ENCODE assay signal across 12 mouse cellular contexts in genomic region chr14:62456239-62456747, GRCm38 (mm10). TPM values are rescaled to one million over a fixed set of nuclear protein-coding genes. Genes with fewer than 3 reads are reported as not detected.
A peak's percentile ranks its signal among the peaks of the same experiment; 100 is the strongest.
DNase-seq lines count a peak whose midpoint lies in the region; ATAC-seq and TF ChIP-seq lines count a peak whose summit lies in the region.
"Had no signal": no experiment of that assay in that cellular context is flagged by ENCODE, and none has a peak within 500 bp of the region (broad histone marks: within the 10 kb centered on the region; RNA-seq: fewer than 3 reads in every experiment).

TSS of gene Gucy1b2 (minus strand) at chr14:62456289.

- H3K9me3 ChIP-seq in heart, embryonic 11.5 days (replicated peaks; ENCODE audit: control insufficient read depth, low read length) = no peaks in the 10 kb centered on the region
- H3K9me3 ChIP-seq in embryonic facial prominence, embryonic 14.5 days (ENCODE audit: control insufficient read depth, low read length) = no peaks in the 10 kb centered on the region
- no peaks in the 10 kb centered on the region for H3K9me3 ChIP-seq in midbrain, embryonic 15.5 days

- H3K27me3 ChIP-seq in heart, embryonic 11.5 days (ENCODE audit: control insufficient read depth, insufficient read depth, low read length) = no peaks in the 10 kb centered on the region
- H3K27me3 ChIP-seq in embryonic facial prominence, embryonic 14.5 days (replicated peaks; ENCODE audit: control insufficient read depth, insufficient read depth, low read length) = no peaks in the 10 kb centered on the region
- H3K27me3 ChIP-seq in midbrain, embryonic 15.5 days (replicated peaks) = 0 out of 2 replicates have a peak, but pooled peaks cover 2% of the 10 kb centered on the region

- H3K4me1 ChIP-seq in heart, embryonic 11.5 days (ENCODE audit: control insufficient read depth, insufficient read depth, low read length) = no peaks in the 10 kb centered on the region
- no peaks in the 10 kb centered on the region for H3K4me1 ChIP-seq in embryonic facial prominence, embryonic 14.5 days (ENCODE audit: control insufficient read depth, insufficient read depth, low read length)
- peaks cover 29% of the 10 kb centered on the region; the same call in 1 of the 2 replicates for H3K4me1 ChIP-seq in midbrain, embryonic 15.5 days

- WGBS in heart, embryonic 11.5 days (ENCODE audit: insufficient replicate concordance) = 44% methylated on average over 9 of the region's 9 CpGs
- 56% methylated on average over 9 of the region's 9 CpGs for WGBS in embryonic facial prominence, embryonic 14.5 days
- WGBS in midbrain, embryonic 15.5 days = 65% methylated on average over 9 of the region's 9 CpGs

- intact Hi-C loops in heart, postnatal 14 days (cut with DNase I) = loop anchor here (2.0 to 10.0 kb wide), 4 partner anchors 124 to 1121 kb away; no protein-coding TSS in a partner anchor

- ATAC-seq in heart, embryonic 11.5 days (replicated peaks; ENCODE audit: insufficient number of reproducible peaks, low FRiP score, low TSS enrichment) = no peak
- no peak for ATAC-seq in embryonic facial prominence, embryonic 14.5 days (ENCODE audit: low read depth)
- ATAC-seq in midbrain, embryonic 15.5 days (replicated peaks) = no peak
- no peak for ATAC-seq in granulocyte monocyte progenitor cell, adult 5-6 weeks (replicated peaks; ENCODE audit: poor library complexity, severe bottlenecking)

- H3K36me3 ChIP-seq in heart, embryonic 11.5 days (ENCODE audit: control insufficient read depth, insufficient read depth, low read length) = no peaks in the 10 kb centered on the region
- no peaks in the 10 kb centered on the region for H3K36me3 ChIP-seq in embryonic facial prominence, embryonic 14.5 days (ENCODE audit: control insufficient read depth, insufficient read depth, low read length)
- H3K36me3 ChIP-seq in midbrain, embryonic 15.5 days (replicated peaks) = no peaks in the 10 kb centered on the region

- H3K27ac ChIP-seq in heart, embryonic 11.5 days (ENCODE audit: low read depth, low read length) = no peak within 1 kb of the TSS
- H3K27ac ChIP-seq in layer of hippocampus, adult 2 months = peak within 1 kb of the TSS; percentile 33; the same call in 1 of the 2 replicates
- peak within 1 kb of the TSS; percentile 8; the same call in 1 of the 2 replicates for H3K27ac ChIP-seq in embryonic facial prominence, embryonic 14.5 days (replicated peaks; ENCODE audit: low read depth, low read length)
- 0 out of 2 replicates have a peak within 1 kb of the TSS, but pooled peaks have one; percentile 38 for H3K27ac ChIP-seq in midbrain, embryonic 15.5 days

- H3K4me2 ChIP-seq in heart, embryonic 11.5 days = peak within 1 kb of the TSS; percentile 34
- H3K4me2 ChIP-seq in embryonic facial prominence, embryonic 14.5 days (ENCODE audit: low read depth, low read length) = peak within 1 kb of the TSS; percentile 33; the same call in 1 of the 2 replicates
- peak within 1 kb of the TSS; percentile 38 for H3K4me2 ChIP-seq in midbrain, embryonic 15.5 days

- no peak for TF ChIP-seq CTCF in layer of hippocampus, adult 2 months (conservative IDR thresholded peaks at IDR 0.05)

- H3K9ac ChIP-seq in heart, embryonic 11.5 days (ENCODE audit: low read depth, low read length) = no peak within 1 kb of the TSS; the same call in 1 of the 2 replicates
- no peak within 1 kb of the TSS for H3K9ac ChIP-seq in embryonic facial prominence, embryonic 14.5 days (ENCODE audit: low read depth, low read length)
- H3K9ac ChIP-seq in midbrain, embryonic 15.5 days = no peak within 1 kb of the TSS

- DNase-seq in heart, postnatal 14 days = no peak
- no peak for DNase-seq in layer of hippocampus, adult 2 months (ENCODE audit: low spot score in 2 of 2)
- DNase-seq in layer of hippocampus, postnatal 36 days = no peak
- DNase-seq in embryonic facial prominence, embryonic 14.5 days (ENCODE audit: low spot score) = no peak
- DNase-seq in testis, postnatal 14 days (ENCODE audit: low spot score) = no peak
- DNase-seq: adrenal gland, adult 8-10 months; B cell, adult 2 months; layer of hippocampus, adult 9-11 months had no signal

- no peak within 1 kb of the TSS for H3K4me3 ChIP-seq in heart, embryonic 11.5 days (ENCODE audit: low read depth, low read length)
- H3K4me3 ChIP-seq in layer of hippocampus, adult 2 months = peak within 1 kb of the TSS; percentile 41; the same call in 1 of the 2 replicates
- H3K4me3 ChIP-seq in embryonic facial prominence, embryonic 14.5 days (ENCODE audit: low read depth, low read length) = no peak within 1 kb of the TSS
- H3K4me3 ChIP-seq in midbrain, embryonic 15.5 days = no peak within 1 kb of the TSS

RNA-seq across cellular contexts. Expression of gene Gucy1b2, which starts in this region (rescaled TPM):
- not detected in 2 replicates for polyA plus RNA-seq in heart, embryonic 11.5 days (2014; fragmentation: Nextera tagmentation; extraction: Ambion mirVana)
- not detected for total RNA-seq in heart, postnatal 14 days (2021)
- under 1 TPM in 1 of 2 experiments, not detected in 1; 0.37 TPM for total RNA-seq in layer of hippocampus, adult 2 months (2021)
- under 1 TPM; 0.38 to 0.55 TPM for total RNA-seq in layer of hippocampus, postnatal 36 days (2021)
- 0.10 and 0.15 TPM in 2 replicates for polyA plus RNA-seq in embryonic facial prominence, embryonic 14.5 days (2014; fragmentation: Nextera tagmentation; extraction: Ambion mirVana)
- 0.61 and 1.2 TPM in 2 replicates for polyA plus RNA-seq in midbrain, embryonic 15.5 days (2015; fragmentation: Nextera tagmentation; extraction: Ambion mirVana)
- not detected in 2 replicates for total RNA-seq in granulocyte monocyte progenitor cell, adult 5-6 weeks (2014; fragmentation: Nextera tagmentation)
- total RNA-seq in granulocyte monocyte progenitor cell, adult 5-6 weeks (2017) = not detected in 2 replicates
- total RNA-seq: megakaryocyte, adult 5-6 weeks had no signal
